Mouse (Mus musculus) gastrocnemius, adult 2 months (tissue): ENCODE measurements around the gene Ripply1. TPM values are rescaled to one million over a fixed set of nuclear protein-coding genes. Genes with fewer than 3 reads are reported as not detected.
A peak's percentile ranks its signal among the peaks of the same experiment; 100 is the strongest.
"Not testable (repeated sequence)": the region's sequence is repeated elsewhere in the genome, so short reads cannot be mapped to it uniquely, and the experiment has no call there.

ENCODE experiments used
- DNase-seq: peaks from one replicate; pipeline ENCODE4 v3.0.0; 2022
- H3K27ac ChIP-seq: fragments of 200-600 bp; 2 replicates; pipeline ENCODE4 v1.8.1; 2022; ENCODE audit warnings: mild to moderate bottlenecking
- H3K4me3 ChIP-seq: fragments of 200-600 bp; 2 replicates; pipeline ENCODE4 v1.8.1; 2022; ENCODE audit warnings: mild to moderate bottlenecking, moderate library complexity
- CTCF ChIP-seq: fragments of 200-600 bp; IDR thresholded peaks from 2 replicates; pipeline ENCODE4 v1.8.1; 2022; ENCODE audit warnings: antibody characterized with exemption, mild to moderate bottlenecking, moderate library complexity
- intact Hi-C: fragments of 180-260 bp; cut with DNase I; formaldehyde crosslinking; loops from one replicate; pipeline ENCODE4 v1.15.1; 2025
- total RNA-seq, 2 experiments: library from RNA; stranded (reverse); gene quantifications; 2 replicates each; pipeline ENCODE4 v1.2.3; 2021

Gene Ripply1
- total RNA-seq, 2 experiments from 2014 or later = not detected

DNA sequence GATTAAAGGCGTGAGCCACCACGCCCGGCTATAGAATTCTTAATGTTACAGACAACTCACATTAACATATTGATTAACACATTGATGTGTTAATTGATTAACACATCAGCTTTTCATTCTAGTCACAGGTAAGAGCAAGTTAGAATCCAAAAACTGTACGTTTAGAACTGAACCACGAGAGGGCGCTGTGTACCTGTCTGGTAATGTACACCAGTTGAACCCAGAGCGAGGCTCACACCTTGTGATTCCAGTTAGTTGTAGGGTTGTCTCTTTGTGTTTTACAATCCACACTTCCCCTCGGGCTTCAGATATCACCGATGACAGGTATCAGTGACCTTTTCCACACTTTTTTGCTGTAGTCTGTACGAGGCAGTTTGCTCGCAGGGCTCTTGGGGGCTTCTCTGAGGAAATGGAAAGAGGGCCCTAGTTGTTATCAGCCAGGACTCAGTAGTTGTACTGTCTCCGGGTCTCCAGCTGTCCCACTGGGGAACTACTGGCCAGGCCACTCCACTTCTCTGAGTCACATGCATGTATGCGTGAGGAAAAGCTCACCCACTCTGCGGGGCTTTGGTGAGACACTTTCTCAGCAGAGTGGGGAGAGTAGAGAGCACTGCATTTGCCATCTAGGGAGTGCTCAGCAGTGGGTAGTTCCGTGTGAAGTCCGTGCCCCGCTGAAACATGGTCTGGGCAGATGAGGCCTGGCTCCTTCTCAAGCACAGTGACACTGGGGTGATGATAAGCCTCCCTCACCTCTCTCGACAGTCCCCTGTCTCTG, 7.7 kb downstream of the Ripply1 start:
- no peak overlapping the region for H3K27ac ChIP-seq
- H3K4me3 ChIP-seq = no peak overlapping the region
- TF ChIP-seq CTCF = peak; percentile 70
- intact Hi-C loops = loop anchor here (1.0 kb wide), 1 partner anchor 58 kb away; no protein-coding TSS in a partner anchor
- DNase-seq = peak; percentile 50

DNA sequence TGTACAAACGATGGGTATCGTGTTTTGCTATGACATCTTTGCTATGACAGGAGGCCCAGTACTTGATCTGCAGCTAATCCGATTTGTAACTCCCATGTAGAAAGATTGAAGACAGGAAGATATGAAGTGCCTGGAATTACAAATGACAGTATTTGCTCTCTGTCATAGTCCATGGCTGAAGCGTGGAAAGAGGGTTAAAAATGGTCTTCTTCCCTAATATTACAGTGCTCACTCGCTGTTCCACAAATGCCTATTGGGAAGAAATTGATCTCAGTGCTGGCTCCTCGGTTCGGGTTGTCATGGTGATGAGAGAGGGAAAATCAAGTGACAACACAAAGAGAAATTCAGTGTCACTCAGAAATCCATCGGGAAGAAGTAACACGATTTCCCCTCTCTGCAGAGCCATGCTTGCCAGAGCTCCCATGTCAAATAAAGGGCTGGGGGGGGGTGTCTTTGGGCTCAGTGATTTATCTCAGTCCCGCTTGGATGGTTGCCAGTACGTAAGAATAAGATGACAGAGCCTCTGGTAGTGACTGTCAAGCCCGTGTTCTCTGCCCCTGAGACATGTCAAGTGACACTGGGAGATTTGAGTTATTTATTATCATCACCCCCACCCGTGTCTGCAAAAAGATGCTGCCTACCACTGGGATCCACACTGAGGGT, 12.0 kb downstream of the Ripply1 start:
- no peak for TF ChIP-seq CTCF
- intact Hi-C loops = no loop called here
- Histone ChIP-seq H3K27ac (no peak overlapping the region), H3K4me3 (no peak overlapping the region)
- DNase-seq = no peak

DNA sequence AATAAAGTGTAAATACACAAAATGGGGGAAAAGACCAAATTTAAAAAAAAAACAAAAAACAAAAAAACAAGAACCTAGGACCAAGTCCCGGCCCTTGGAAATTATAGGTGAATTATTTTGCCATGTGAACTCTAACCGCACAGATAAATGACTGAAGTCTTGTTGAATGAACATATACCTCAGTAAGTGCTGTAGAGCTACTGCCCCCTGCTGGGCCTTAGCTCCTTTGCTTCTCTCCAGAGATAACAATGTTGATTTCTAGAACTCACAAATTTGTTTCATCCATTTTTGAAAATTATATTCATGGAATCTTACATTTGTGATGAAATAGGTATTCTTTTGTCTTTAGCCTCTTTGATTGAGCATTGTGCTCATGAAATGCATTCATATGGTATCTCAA, 19.6 kb downstream of the Ripply1 start:
- TF ChIP-seq CTCF = peak; percentile 60
- intact Hi-C loops = no loop called here
- H3K27ac ChIP-seq = no peak overlapping the region
- H3K4me3 ChIP-seq = no peak overlapping the region
- peak; percentile 26 for DNase-seq

DNA sequence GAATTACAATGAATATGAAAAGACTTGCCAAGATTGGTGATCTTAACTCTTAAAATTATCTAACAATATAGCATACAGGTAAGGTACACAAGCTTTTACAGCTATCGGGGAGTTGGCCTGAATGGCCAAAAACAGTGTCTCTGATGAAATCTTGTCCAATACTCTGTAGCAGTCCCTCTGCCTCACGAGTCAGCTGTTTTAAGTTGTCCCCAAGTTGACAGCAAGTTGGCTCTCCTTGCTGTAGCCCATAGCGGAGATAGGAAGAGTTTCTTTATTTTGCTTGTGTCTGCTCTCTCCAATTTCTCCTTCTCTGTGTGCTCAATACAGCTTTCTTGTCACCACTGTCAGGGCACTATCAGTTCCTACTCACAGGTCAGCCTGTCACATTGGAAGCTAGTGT, 23.5 kb downstream of the Ripply1 start:
- intact Hi-C loops, H3K27ac ChIP-seq, H3K4me3 ChIP-seq, DNase-seq: not testable (repeated sequence)

DNA sequence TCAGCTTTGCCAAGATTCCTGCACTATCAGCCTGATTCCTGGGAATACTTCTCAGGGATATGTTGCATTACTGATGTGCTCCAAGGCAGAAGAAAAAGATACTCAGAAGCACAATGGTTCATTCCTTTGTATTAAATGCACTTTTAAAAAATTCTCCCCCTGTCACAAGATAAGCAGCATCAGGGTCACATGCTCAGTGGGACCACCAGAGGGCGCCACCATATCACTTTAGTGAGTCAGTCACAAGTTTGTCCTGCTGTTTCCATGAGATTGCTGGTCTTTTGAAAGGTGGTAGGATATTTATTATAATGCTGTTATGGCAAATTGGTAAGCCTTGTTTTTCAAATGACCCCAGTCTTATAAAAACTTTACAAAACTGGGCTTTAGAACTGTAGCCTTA, 30.3 kb downstream of the Ripply1 start:
- intact Hi-C loops = loop anchor here (5.0 kb wide), 1 partner anchor 80 kb away; no protein-coding TSS in a partner anchor
- no peak overlapping the region for H3K4me3 ChIP-seq
- no peak overlapping the region for H3K27ac ChIP-seq
- DNase-seq = peak; percentile 54
- TF ChIP-seq CTCF = peak; percentile 76

DNA sequence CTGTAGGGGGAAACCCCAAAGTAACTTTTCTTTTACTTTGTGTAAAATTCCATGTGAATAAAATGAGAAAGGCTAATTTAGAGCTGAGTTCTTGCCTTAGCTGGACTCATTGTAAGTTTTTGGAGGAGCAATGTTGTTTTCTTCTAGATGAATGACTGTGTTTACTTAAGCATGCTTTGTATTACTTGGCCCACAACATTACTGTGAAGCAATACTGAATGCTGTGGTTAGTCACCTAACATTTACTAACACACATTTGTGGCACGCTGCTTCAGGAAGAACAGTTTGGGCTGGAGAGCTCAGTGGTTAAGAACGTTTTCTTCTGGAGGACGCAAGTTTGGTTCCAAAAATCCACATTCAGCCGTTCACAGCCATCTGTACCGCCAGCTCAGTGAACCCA, 45.1 kb downstream of the Ripply1 start:
- TF ChIP-seq CTCF = no peak
- intact Hi-C loops = no loop called here
- Histone ChIP-seq H3K27ac (no peak overlapping the region), H3K4me3 (no peak overlapping the region)
- DNase-seq = no peak

DNA sequence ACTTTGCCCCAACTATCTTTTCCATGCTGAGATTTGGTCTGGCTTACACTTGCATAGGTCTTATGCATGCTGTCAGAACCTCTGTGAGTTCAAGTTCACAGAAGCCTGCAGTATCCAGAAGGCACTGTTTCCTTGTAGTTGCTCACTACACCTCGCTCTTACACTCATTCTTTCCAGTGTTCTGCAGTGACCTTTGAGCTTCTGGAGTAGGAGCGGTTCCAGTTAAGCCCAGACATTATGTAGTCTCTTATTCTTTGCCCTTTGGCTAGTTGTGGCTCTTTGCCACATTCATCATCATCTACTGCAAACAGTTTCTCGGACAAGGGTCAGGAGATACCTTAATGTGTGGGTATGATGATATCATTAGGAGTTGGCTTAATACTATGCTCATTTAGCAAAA, 51.6 kb downstream of the Ripply1 start:
- DNase-seq = no peak
- no peak overlapping the region for H3K4me3 ChIP-seq
- H3K27ac ChIP-seq = no peak overlapping the region
- TF ChIP-seq CTCF = no peak
- intact Hi-C loops = no loop called here

Other genes starting within 250 kb of the Ripply1 start
- 10 to 100 TPM; 14.7 to 26.6 TPM for gene Rnf128, start 219.0 kb downstream of the Ripply1 start, total RNA-seq
- gene Tbc1d8b, start 97.4 kb downstream of the Ripply1 start, total RNA-seq = 1 to 10 TPM; 4.4 to 4.6 TPM
- gene Gm15013, start 67.9 kb downstream of the Ripply1 start, total RNA-seq = not detected
- not detected for gene Cldn2, start 18.5 kb upstream of the Ripply1 start, total RNA-seq
- gene Morc4, start 89.3 kb upstream of the Ripply1 start, total RNA-seq = 1 to 10 TPM; 4.0 to 4.3 TPM
- gene Rbm41, start 216.2 kb upstream of the Ripply1 start, total RNA-seq = 1 to 10 TPM; 5.4 to 7.0 TPM